Mouse (Mus musculus): ENCODE measurements around the gene B3gnt6.

GRCm38 (mm10) chr7:98195151-98195801 lies 4.0 kb downstream of the B3gnt6 start:
- TF ChIP-seq CTCF (IDR thresholded peaks at IDR 0.05; ENCODE audit: borderline replicate concordance, insufficient read depth, low read depth, low read length) (no peak), POLR2A (IDR thresholded peaks at IDR 0.05; ENCODE audit: borderline replicate concordance, insufficient read depth, low read length) (no peak)

All from cerebellum, adult 2 months (tissue).